Mouse (Mus musculus) liver, adult 2 months (tissue): ENCODE results near the gene Dusp2.

Experiments used
- CTCF ChIP-seq: fragments of 200-500 bp; IDR thresholded peaks from 2 replicates; pipeline ENCODE4 v1.5.1; 2011; ENCODE audit warnings: low read depth, low read length, control low read depth
- POLR2A ChIP-seq: fragments of 200-500 bp; IDR thresholded peaks from 2 replicates; pipeline ENCODE4 v1.6.1; 2011; ENCODE audit warnings: low read length, control low read depth; ENCODE audit not compliant: insufficient read depth; ENCODE audit errors: extremely low read depth

GRCm38 (mm10) chr2:127335078-127335541, 849 bp upstream of the Dusp2 start:
- TF ChIP-seq POLR2A: no peak
- no peak for TF ChIP-seq CTCF
